Comparison of ENCODE assay signal across 8 mouse cellular contexts in the genomic region with DNA sequence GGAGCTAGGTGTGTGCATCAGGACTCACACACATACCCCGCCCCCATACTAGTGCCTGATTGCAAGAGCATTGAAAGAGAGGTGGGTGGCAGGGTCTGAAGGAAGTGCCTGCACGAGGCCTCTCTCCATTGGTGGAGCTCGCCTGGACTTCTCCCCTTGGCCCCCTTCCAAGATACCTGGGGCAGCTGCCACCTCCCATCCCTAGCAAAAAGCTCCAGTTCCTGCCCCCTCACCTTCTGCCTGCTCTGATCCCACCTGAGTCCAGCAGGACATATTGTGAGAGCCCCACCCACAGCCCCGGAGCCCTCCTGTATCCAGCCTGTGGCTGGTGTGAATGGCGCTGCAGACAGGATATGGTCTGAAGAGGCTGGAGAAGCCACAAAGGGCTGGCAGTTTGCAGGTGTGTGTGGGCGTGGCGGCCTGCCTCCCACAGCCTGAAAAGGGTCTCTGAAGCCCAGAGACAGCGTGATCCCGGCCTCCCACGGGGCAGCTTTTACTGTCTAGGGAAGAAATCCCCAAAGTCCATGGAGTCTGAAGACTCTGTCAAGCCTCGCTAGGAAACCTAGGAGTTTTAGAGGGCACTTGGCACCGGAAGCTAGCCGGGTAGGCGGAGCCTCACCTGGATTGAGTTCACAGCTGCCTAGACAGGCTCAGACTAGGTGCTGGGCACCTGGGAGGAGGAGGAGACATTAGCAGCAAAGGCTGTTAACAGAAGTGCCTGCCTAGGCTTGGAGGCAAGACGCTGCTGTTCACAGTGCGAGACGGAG. TPM values are rescaled to one million over a fixed set of nuclear protein-coding genes. Genes with fewer than 3 reads are reported as not detected.
DNase-seq lines count a peak whose midpoint lies in the region; ATAC-seq lines count a peak whose summit lies in the region.

No protein-coding gene starts in this region.

- peaks cover 14% of the 10 kb centered on the region for H3K27me3 ChIP-seq in liver, embryonic 15.5 days
- H3K27me3 ChIP-seq in neural tube, embryonic 15.5 days (replicated peaks) = no peaks in the 10 kb centered on the region

- peak overlapping the region; percentile 50 for H3K4me3 ChIP-seq in liver, embryonic 15.5 days (replicated peaks)
- H3K4me3 ChIP-seq in neural tube, embryonic 15.5 days (replicated peaks) = peak overlapping the region; percentile 22

- peak overlapping the region; percentile 51 for H3K9ac ChIP-seq in liver, embryonic 15.5 days
- H3K9ac ChIP-seq in neural tube, embryonic 15.5 days (replicated peaks) = 0 out of 2 replicates have a peak overlapping the region, but pooled peaks have one; percentile 17

- peak; percentile 43 to 52 for DNase-seq in B cell, adult 2 months
- DNase-seq in T-cell, adult 2 months (ENCODE audit: low spot score) = peak; percentile 28
- peak; percentile 49 for DNase-seq in induced T-regulatory cell, adult 2 months (ENCODE audit: low read depth)
- DNase-seq in yolk sac, embryonic 10.5 days (ENCODE audit: low spot score) = no peak
- DNase-seq in layer of hippocampus, postnatal 14 days (ENCODE audit: low spot score in 2 of 2) = no peak
- DNase-seq in adrenal gland, adult 8-10 months = no peak

- H3K36me3 ChIP-seq in liver, embryonic 15.5 days (replicated peaks) = no peaks in the 10 kb centered on the region
- H3K36me3 ChIP-seq in neural tube, embryonic 15.5 days = no peaks in the 10 kb centered on the region

- ATAC-seq in liver, embryonic 15.5 days (ENCODE audit: insufficient read depth) = peak; percentile 22; the same call in 1 of the 2 replicates
- ATAC-seq in neural tube, embryonic 15.5 days (ENCODE audit: low FRiP score) = 0 out of 2 replicates have a peak, but pooled peaks have one; percentile 22

- H3K9me3 ChIP-seq in liver, embryonic 15.5 days (replicated peaks) = no peaks in the 10 kb centered on the region
- no peaks in the 10 kb centered on the region for H3K9me3 ChIP-seq in neural tube, embryonic 15.5 days (replicated peaks)

- H3K27ac ChIP-seq in liver, embryonic 15.5 days (replicated peaks) = peak overlapping the region; percentile 65
- no peak overlapping the region; the same call in 1 of the 2 replicates for H3K27ac ChIP-seq in neural tube, embryonic 15.5 days (replicated peaks)

- peak overlapping the region; percentile 75 for H3K4me2 ChIP-seq in liver, embryonic 15.5 days
- H3K4me2 ChIP-seq in neural tube, embryonic 15.5 days = peak overlapping the region; percentile 47

- 10% methylated on average over 17 of the region's 17 CpGs for WGBS in liver, embryonic 15.5 days (ENCODE audit: insufficient replicate concordance)
- 19% methylated on average over 17 of the region's 17 CpGs for WGBS in neural tube, embryonic 15.5 days

- H3K4me1 ChIP-seq in liver, embryonic 15.5 days (replicated peaks) = peaks cover 90% of the 10 kb centered on the region
- H3K4me1 ChIP-seq in neural tube, embryonic 15.5 days = peaks cover 33% of the 10 kb centered on the region

RNA-seq across cellular contexts. Expression of gene Adgrg1, which starts 2.3 kb away (rescaled TPM):
- 45.2 and 46.1 TPM in 2 replicates for polyA plus RNA-seq in liver, embryonic 15.5 days (2015; fragmentation: Nextera tagmentation; extraction: Ambion mirVana)
- 80.9 and 96.9 TPM in 2 replicates for polyA plus RNA-seq in neural tube, embryonic 15.5 days (2015; fragmentation: Nextera tagmentation; extraction: Ambion mirVana)
- total RNA-seq in layer of hippocampus, postnatal 14 days (2021) = 100 to 1,000 TPM; 113 to 146 TPM
- total RNA-seq in adrenal gland, adult 8-10 months (2022) = 10 to 100 TPM; 14.6 to 60.9 (median 38.3) TPM

RNA-seq across cellular contexts. Expression of gene Adgrg3, which starts 40.7 kb away (rescaled TPM):
- polyA plus RNA-seq in liver, embryonic 15.5 days (2015; fragmentation: Nextera tagmentation; extraction: Ambion mirVana) = 8.3 and 9.3 TPM in 2 replicates
- 0.95 and 4.7 TPM in 2 replicates for polyA plus RNA-seq in neural tube, embryonic 15.5 days (2015; fragmentation: Nextera tagmentation; extraction: Ambion mirVana)
- under 1 TPM in 1 of 2 experiments, not detected in 1; 0.48 TPM for total RNA-seq in layer of hippocampus, postnatal 14 days (2021)
- total RNA-seq in adrenal gland, adult 8-10 months (2022) = 1 to 10 TPM; 2.2 to 4.1 (median 3.1) TPM

RNA-seq across cellular contexts. Expression of gene Adgrg5, which starts 53.3 kb away (rescaled TPM):
- 0.25 TPM in 2 replicates for polyA plus RNA-seq in liver, embryonic 15.5 days (2015; fragmentation: Nextera tagmentation; extraction: Ambion mirVana)
- 0.28 and 1.3 TPM in 2 replicates for polyA plus RNA-seq in neural tube, embryonic 15.5 days (2015; fragmentation: Nextera tagmentation; extraction: Ambion mirVana)
- not detected for total RNA-seq in layer of hippocampus, postnatal 14 days (2021)
- total RNA-seq in adrenal gland, adult 8-10 months (2022) = 1 to 10 TPM in 2 of 4 experiments, under 1 TPM in 2; 0.49 to 2.0 (median 0.94) TPM

RNA-seq across cellular contexts. Expression of gene Ccdc102a, which starts 58.9 kb away (rescaled TPM):
- polyA plus RNA-seq in liver, embryonic 15.5 days (2015; fragmentation: Nextera tagmentation; extraction: Ambion mirVana) = 2.3 TPM in 2 replicates
- 6.2 and 13.2 TPM in 2 replicates for polyA plus RNA-seq in neural tube, embryonic 15.5 days (2015; fragmentation: Nextera tagmentation; extraction: Ambion mirVana)
- total RNA-seq in layer of hippocampus, postnatal 14 days (2021) = 1 to 10 TPM; 2.7 to 3.8 TPM
- 10 to 100 TPM in 2 of 4 experiments, 1 to 10 TPM in 2; 6.9 to 11.1 (median 8.6) TPM for total RNA-seq in adrenal gland, adult 8-10 months (2022)

Comparison
In these comparisons a context has a peak if more than half of its experiments do, and no peak if none do; other contexts are left out.
1. DNase-seq: peak in B cell, adult 2 months (2 of 2), T-cell, adult 2 months (single experiment) and induced T-regulatory cell, adult 2 months (single experiment); none in yolk sac, embryonic 10.5 days (single experiment), layer of hippocampus, postnatal 14 days (0 of 2) and adrenal gland, adult 8-10 months (single experiment).